12 mouse cellular contexts compared by ENCODE assay signal in the genomic region with DNA sequence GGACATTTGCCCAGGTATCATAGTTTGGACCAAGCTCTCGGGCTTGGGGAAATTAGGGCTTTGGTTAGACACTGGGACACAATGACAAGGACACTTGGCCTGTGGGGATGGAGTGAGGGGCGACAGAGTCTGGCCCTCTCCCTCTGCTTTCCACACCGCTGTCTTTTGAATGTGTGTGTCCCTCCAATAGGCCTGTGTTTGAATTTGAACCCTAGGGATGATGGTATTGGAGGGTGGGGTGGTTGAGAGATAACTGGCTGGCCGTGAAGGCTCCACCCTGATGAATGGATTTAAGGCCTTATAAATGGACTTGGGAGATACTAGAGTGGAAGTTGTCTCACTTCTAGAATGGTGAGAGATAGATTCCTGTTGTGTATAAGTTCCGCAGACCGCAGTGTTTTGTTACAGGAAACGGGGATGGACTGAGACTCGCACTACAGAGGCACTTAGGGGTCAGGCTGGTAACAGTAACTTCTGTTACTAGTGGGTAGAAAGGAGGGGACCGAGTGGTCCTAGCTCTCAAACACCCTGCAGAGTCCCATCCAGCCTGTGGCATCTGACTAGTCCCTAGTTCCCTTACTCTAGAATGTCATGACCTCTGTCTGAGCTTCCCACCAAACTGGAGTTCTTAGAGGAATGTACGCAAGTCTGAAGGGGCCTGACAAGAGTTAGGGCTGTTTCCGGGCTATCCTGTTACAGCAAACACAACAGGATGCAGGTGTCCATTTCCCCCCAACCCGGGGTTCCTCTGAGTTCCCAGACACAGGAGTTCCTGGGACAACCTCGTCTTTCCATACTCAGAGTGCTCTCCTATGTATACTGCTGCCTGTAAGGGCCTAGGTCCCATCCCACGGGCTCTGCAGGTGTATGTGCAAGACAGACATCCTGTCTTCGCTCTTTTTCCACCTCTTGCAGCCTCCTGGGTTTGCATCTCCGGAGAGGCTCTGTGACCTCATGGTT. TPM values are rescaled to one million over a fixed set of nuclear protein-coding genes. Genes with fewer than 3 reads are reported as not detected.
DNase-seq lines count a peak whose midpoint lies in the region; ATAC-seq and TF ChIP-seq lines count a peak whose summit lies in the region.
"Had no signal": no experiment of that assay in that cellular context is flagged by ENCODE, and none has a peak within 500 bp of the region (broad histone marks: within the 10 kb centered on the region; RNA-seq: fewer than 3 reads in every experiment).

No protein-coding gene starts in this region.

- H3K36me3 ChIP-seq in kidney, postnatal 0 days (ENCODE audit: insufficient read depth, low read length) = no peaks in the 10 kb centered on the region
- no peaks in the 10 kb centered on the region for H3K36me3 ChIP-seq in kidney, adult 2 months (ENCODE audit: control insufficient read depth, insufficient read depth, low read length)
- no peaks in the 10 kb centered on the region for H3K36me3 ChIP-seq in limb, embryonic 13.5 days

- peak overlapping the region; percentile 19; the same call in 1 of the 2 replicates for H3K27ac ChIP-seq in kidney, postnatal 0 days
- no peak overlapping the region for H3K27ac ChIP-seq in kidney, adult 2 months (ENCODE audit: insufficient read depth, low read depth, low read length)
- H3K27ac ChIP-seq in limb, embryonic 13.5 days = peak overlapping the region; percentile 58; the same call in 1 of the 2 replicates

- H3K9me3 ChIP-seq in kidney, postnatal 0 days (replicated peaks; ENCODE audit: low read length) = no peaks in the 10 kb centered on the region
- no peaks in the 10 kb centered on the region for H3K9me3 ChIP-seq in limb, embryonic 13.5 days

- peak; percentile 72 for DNase-seq in kidney, postnatal 0 days (ENCODE audit: low spot score)
- DNase-seq in kidney, adult 2 months = no peak
- DNase-seq in T-cell, adult 2 months (ENCODE audit: low spot score) = peak; percentile 62
- no peak for DNase-seq in layer of hippocampus, postnatal 36 days
- no peak for DNase-seq in urinary bladder, postnatal 14 days (ENCODE audit: low spot score)
- DNase-seq: embryo, embryonic 11 days; kidney, postnatal 10 days had no signal

- H3K4me1 ChIP-seq in kidney, postnatal 0 days (replicated peaks; ENCODE audit: insufficient read depth, low read length) = peaks cover 10% of the 10 kb centered on the region
- no peaks in the 10 kb centered on the region for H3K4me1 ChIP-seq in kidney, adult 2 months (ENCODE audit: control insufficient read depth, insufficient read depth, low read length)
- H3K4me1 ChIP-seq in limb, embryonic 13.5 days = peaks cover 75% of the 10 kb centered on the region

- 47% methylated on average over 16 of the region's 16 CpGs for WGBS in kidney, postnatal 0 days
- 68% methylated on average over 16 of the region's 16 CpGs for WGBS in kidney, adult 2 months
- WGBS in limb, embryonic 13.5 days = 62% methylated on average over 16 of the region's 16 CpGs

- no peak overlapping the region for H3K4me3 ChIP-seq in kidney, postnatal 0 days (replicated peaks; ENCODE audit: low read depth, low read length)
- no peak overlapping the region for H3K4me3 ChIP-seq in kidney, adult 2 months (ENCODE audit: insufficient read depth, low read depth, low read length)
- H3K4me3 ChIP-seq in limb, embryonic 13.5 days = no peak overlapping the region

- no peaks in the 10 kb centered on the region for H3K27me3 ChIP-seq in kidney, postnatal 0 days (ENCODE audit: insufficient read depth, low read length)
- H3K27me3 ChIP-seq in kidney, adult 2 months (replicated peaks; ENCODE audit: control insufficient read depth, insufficient read depth, low read length) = no peaks in the 10 kb centered on the region
- H3K27me3 ChIP-seq in limb, embryonic 13.5 days = no peaks in the 10 kb centered on the region

- TF ChIP-seq POLR2A in kidney, adult 2 months (IDR thresholded peaks at IDR 0.05; ENCODE audit: low read depth, low read length) = no peak

- H3K9ac ChIP-seq in kidney, postnatal 0 days (ENCODE audit: low read depth, low read length) = no peak overlapping the region
- H3K9ac ChIP-seq in limb, embryonic 13.5 days = no peak overlapping the region

- ATAC-seq in kidney, postnatal 0 days (replicated peaks; ENCODE audit: low FRiP score, low read depth) = no peak
- peak; percentile 37 for ATAC-seq in CD4-positive, CD25-positive, alpha-beta regulatory T cell, adult 4 months
- no peak for ATAC-seq in limb, embryonic 13.5 days (ENCODE audit: low FRiP score, low read depth)
- ATAC-seq: Patski had no signal

- no peak overlapping the region for H3K4me2 ChIP-seq in kidney, postnatal 0 days (ENCODE audit: low read length)
- no peak overlapping the region for H3K4me2 ChIP-seq in limb, embryonic 13.5 days (replicated peaks)

- no peak for TF ChIP-seq CTCF in kidney, postnatal 0 days (IDR thresholded peaks at IDR 0.05; ENCODE audit: low read depth)
- TF ChIP-seq CTCF in kidney, adult 2 months (conservative IDR thresholded peaks at IDR 0.05; ENCODE audit: insufficient read depth, insufficient read length, low read depth, low read length) = no peak

RNA-seq across cellular contexts. Expression of gene Ccr7, which starts 11.5 kb away (rescaled TPM):
- 0.08 and 0.19 TPM in 2 replicates for polyA plus RNA-seq in kidney, postnatal 0 days (2015; fragmentation: Nextera tagmentation; extraction: Ambion mirVana)
- 1.1 and 11.2 TPM in 2 replicates for polyA plus RNA-seq in kidney, adult 2 months (2012; rRNA removed)
- 100 to 1,000 TPM; 277 to 361 TPM for polyA plus RNA-seq in CD4-positive, CD25-positive, alpha-beta regulatory T cell, adult 4 months (2017; shearing (Covaris generic))
- 0.39 and 0.83 TPM in 2 replicates for polyA plus RNA-seq in limb, embryonic 13.5 days (2015; fragmentation: Nextera tagmentation; extraction: Ambion mirVana)
- total RNA-seq in layer of hippocampus, postnatal 36 days (2021) = not detected
- total RNA-seq: megakaryocyte-erythroid progenitor cell, adult 5-6 weeks had no signal
- polyA plus RNA-seq: neural tube, embryonic 14.5 days had no signal

RNA-seq across cellular contexts. Expression of gene Tns4, which starts 54.3 kb away (rescaled TPM):
- 0.13 and 0.16 TPM in 2 replicates for polyA plus RNA-seq in kidney, postnatal 0 days (2015; fragmentation: Nextera tagmentation; extraction: Ambion mirVana)
- polyA plus RNA-seq in kidney, adult 2 months (2012; rRNA removed) = 0.86 and 1.8 TPM in 2 replicates
- polyA plus RNA-seq in CD4-positive, CD25-positive, alpha-beta regulatory T cell, adult 4 months (2017; shearing (Covaris generic)) = under 1 TPM in 1 of 2 experiments, not detected in 1; 0.35 TPM
- 0.55 and 1.2 TPM in 2 replicates for polyA plus RNA-seq in limb, embryonic 13.5 days (2015; fragmentation: Nextera tagmentation; extraction: Ambion mirVana)
- not detected for total RNA-seq in layer of hippocampus, postnatal 36 days (2021)
- total RNA-seq: megakaryocyte-erythroid progenitor cell, adult 5-6 weeks had no signal
- polyA plus RNA-seq: neural tube, embryonic 14.5 days; Patski had no signal

Comparison
In these comparisons a context has a peak if more than half of its experiments do, and no peak if none do; other contexts are left out.
1. DNase-seq: peak in kidney, postnatal 0 days (single experiment) and T-cell, adult 2 months (single experiment); none in kidney, adult 2 months (single experiment), layer of hippocampus, postnatal 36 days (0 of 2) and urinary bladder, postnatal 14 days (single experiment).
2. RNA of gene Ccr7, which starts 11.5 kb away (polyA plus RNA-seq): 277 to 361 TPM in CD4-positive, CD25-positive, alpha-beta regulatory T cell, adult 4 months; 1.1 to 11.2 TPM in kidney, adult 2 months, 0.39 to 0.83 TPM in limb, embryonic 13.5 days and 0.08 to 0.19 TPM in kidney, postnatal 0 days; every median in the first group is over 10 times any median in the second.